Mouse (Mus musculus): ENCODE data around the gene Pou3f1.

The Pou3f1 gene

DNA sequence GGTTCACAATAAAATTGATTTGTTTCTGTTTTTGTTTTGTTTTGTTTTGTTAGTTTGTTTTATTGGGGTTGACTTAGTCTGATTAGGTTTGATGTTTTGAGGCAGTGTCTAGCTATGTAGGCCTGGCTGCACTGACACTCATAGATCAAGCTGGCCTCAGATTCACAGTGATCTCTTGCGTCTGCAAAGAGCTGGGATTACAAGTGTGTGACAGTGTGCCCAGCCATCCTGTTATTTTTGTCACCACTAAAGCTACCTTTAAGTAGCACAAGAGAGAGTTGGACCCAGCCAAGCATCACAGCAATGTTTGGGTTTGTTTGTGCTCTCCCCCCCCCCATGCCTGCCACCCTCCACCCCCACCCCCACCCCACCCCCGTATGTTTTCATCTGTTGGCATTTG is 38.0 kb downstream of the Pou3f1 start:
- TF ChIP-seq GATA4 (IDR thresholded peaks at IDR 0.05; ENCODE audit: insufficient replicate concordance, low read length) = no peak

- no peak for TF ChIP-seq GATA4 (IDR thresholded peaks at IDR 0.05; ENCODE audit: insufficient replicate concordance, low read length)
Observed at GRCm38 (mm10) chr4:124695786-124696516, 39.3 kb downstream of the Pou3f1 start.

- no peak for TF ChIP-seq GATA4 (IDR thresholded peaks at IDR 0.05; ENCODE audit: insufficient replicate concordance, low read length)
Observed at GRCm38 (mm10) chr4:124699791-124700190, 43.2 kb downstream of the Pou3f1 start.

DNA sequence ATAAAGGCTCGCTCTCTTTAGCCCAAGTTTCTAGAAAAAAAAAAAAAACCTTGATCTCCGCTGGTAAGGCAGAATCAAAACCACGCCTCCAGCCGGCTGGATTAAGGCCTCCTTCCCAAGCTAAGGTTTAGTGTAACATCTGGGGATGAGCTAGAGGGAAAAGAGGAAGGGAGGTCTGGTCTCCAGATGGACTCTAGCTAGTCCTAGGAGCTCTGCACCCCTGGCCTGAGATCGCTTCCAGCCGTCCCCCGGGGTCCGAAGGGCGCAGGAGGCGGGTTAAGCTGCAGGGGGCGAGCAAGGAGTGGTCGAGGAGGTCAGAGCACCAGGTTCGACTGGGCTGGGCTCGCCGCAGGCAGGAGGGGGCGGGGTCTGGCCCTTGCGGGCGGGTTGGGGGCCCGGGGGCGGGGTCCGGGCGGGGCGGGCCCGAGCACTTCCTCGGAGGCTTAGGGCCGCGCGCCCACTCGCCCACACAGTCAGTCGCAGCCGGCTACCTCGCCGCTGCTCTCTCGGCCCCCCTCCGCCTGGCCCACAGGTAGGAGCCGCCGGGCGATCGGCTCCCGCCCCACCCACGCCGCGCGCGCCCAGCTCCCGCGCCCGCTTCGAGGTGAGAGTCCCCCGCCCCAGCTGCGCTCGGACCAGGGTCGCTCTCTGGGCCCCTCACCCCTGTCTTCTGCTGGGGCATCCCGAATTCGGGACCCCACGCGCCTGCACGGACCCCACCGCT is 43.8 kb downstream of the Pou3f1 start, which contains the start of gene Fhl3:
Fhl3 (plus strand) TSS at position 454 of the 724 bp plus-strand sequence.
- TF ChIP-seq GATA4 (IDR thresholded peaks at IDR 0.05; ENCODE audit: insufficient replicate concordance, low read length) = no peak

DNA sequence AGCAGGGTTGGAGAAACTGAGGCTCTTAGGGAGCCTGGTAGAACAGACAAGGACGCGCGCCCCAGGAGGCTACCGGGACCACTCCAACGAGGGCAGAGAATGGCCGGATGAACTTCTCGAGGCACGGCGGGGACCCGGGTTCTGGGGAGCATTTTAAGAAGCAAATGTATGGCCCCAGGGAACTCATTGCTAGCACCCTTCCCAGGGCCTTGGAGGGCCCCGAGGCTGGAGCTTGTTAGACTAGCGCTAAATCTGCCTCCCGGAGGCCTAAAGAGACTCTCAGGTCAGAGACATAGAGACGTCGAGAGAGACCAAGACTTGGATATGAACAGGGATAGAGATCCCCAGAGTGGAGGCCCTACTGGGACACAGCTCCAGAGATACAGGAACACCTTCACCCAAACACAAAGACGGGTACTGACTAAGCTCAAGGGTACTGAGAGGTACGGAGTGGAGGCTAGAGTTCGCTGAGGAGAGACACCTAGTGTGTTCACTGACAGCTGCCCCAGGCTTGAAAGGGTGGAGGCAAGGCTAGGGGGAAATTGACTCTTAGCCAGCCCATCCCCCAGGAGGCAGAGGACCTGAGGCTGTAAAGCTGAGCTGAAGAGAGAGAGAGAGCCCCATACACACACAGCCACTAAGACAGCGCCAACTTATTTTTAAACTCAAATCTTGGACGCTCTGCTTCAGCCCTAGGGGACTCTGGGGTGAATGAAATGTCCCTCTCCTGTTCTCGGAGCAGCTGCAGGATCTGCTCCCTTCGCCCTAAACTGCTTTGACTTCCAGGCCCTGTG is 44.6 kb downstream of the Pou3f1 start:
- no peak for TF ChIP-seq GATA4 (IDR thresholded peaks at IDR 0.05; ENCODE audit: insufficient replicate concordance, low read length)

- no peak for TF ChIP-seq GATA4 (IDR thresholded peaks at IDR 0.05; ENCODE audit: insufficient replicate concordance, low read length)
Observed at GRCm38 (mm10) chr4:124701916-124702315, 45.3 kb downstream of the Pou3f1 start.

DNA sequence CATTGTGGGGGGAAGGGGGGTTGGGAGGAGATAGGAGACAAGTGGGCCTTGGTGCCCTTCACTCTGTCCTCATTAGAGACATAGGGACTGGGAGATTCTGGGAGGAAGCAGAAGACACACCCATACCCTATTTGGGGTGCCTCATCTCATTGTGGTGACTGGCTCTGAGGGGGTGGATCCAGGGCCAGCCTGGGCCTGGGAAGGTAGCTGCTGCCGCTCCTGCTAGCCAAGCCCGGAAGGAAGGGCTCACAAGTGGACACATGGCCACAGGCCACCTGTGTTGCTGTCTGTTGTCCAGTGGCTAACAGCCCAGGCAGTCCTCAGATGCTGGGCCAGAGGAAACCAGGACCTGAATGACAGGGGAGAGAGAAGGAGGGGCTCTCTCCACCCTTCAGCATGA is 46.8 kb downstream of the Pou3f1 start:
- TF ChIP-seq GATA4 (IDR thresholded peaks at IDR 0.05; ENCODE audit: insufficient replicate concordance, low read length) = no peak

DNA sequence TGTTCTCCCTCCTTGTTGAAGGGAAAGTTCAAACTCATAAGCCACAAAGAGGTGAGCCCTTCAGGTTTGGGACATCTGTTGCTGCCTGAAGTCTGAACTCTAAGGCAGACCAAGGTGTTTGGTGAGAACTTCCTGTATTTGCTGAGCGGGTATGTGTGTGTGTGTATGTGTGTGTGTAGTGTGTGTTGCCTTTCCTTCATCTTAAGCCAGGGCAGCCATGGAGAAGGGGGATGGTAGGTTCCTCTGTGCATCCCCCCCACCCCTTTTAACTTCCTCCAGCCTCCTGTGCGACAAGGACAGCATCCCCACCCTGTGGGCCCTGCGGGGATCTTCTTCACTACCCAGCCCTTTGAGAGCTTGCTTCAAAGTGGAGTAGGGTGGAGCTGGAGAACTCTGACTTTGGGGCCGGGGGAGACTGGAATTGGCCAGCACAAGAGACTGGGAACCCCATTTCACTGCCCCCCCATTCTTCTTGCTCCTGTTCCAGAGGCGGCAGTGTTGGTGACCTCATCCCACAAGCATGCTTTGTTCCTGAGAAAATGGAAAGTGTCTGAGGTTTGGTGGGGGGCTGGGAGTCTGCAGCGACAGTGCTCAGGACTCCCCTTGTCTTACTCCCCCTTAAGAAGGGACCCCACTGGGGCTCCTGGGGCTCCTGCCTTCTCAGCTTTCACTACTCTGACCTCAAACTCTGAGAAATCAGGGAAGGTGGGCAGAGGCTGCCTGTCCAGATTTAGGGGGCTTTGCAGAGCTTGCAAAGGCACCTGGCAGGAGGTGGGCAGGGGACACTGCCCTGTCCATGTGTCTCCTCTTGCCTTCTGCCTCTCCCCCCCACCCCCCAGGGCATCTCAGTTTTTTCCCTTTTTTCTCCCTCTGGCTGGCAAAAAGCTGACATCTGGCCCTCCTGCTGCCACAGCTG is 47.5 kb downstream of the Pou3f1 start:
- no peak for TF ChIP-seq GATA4 (IDR thresholded peaks at IDR 0.05; ENCODE audit: insufficient replicate concordance, low read length)

DNA sequence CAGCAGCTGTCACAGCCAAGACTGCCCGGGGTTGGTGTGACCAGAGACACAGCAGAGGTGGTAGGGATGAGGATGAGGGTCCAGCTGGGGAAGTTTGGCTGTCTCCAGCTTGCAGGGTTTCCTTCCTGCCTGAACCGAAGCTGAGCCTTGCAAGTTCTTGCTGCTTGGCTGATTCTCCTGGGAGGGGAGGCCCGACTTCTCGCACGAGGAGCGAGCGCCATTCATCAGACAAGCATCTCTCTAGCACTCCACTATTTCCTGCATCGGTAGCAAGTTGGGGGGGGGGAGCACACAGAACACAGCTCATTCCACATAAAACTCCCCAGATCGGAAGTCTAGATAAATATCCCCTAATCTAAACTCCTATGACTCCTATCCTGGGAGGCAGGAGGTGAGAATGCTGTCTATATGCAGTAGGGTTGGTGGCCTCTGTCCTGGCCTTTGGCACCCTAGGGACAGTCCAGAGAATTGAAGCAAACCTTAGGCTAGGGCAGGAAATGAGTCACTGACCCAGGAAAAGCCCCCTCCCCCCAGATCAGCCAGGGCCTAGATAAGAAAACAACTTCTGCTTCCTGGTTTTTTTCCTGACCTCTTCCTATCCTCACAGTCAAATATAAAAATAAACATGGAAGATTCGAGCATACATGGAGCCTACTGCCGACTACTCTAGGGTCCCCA is 48.3 kb downstream of the Pou3f1 start:
- peak; percentile 94 for TF ChIP-seq GATA4 (IDR thresholded peaks at IDR 0.05; ENCODE audit: insufficient replicate concordance, low read length)

- no peak for TF ChIP-seq GATA4 (IDR thresholded peaks at IDR 0.05; ENCODE audit: insufficient replicate concordance, low read length)
Observed at GRCm38 (mm10) chr4:124705661-124706269, 49.2 kb downstream of the Pou3f1 start.

DNA sequence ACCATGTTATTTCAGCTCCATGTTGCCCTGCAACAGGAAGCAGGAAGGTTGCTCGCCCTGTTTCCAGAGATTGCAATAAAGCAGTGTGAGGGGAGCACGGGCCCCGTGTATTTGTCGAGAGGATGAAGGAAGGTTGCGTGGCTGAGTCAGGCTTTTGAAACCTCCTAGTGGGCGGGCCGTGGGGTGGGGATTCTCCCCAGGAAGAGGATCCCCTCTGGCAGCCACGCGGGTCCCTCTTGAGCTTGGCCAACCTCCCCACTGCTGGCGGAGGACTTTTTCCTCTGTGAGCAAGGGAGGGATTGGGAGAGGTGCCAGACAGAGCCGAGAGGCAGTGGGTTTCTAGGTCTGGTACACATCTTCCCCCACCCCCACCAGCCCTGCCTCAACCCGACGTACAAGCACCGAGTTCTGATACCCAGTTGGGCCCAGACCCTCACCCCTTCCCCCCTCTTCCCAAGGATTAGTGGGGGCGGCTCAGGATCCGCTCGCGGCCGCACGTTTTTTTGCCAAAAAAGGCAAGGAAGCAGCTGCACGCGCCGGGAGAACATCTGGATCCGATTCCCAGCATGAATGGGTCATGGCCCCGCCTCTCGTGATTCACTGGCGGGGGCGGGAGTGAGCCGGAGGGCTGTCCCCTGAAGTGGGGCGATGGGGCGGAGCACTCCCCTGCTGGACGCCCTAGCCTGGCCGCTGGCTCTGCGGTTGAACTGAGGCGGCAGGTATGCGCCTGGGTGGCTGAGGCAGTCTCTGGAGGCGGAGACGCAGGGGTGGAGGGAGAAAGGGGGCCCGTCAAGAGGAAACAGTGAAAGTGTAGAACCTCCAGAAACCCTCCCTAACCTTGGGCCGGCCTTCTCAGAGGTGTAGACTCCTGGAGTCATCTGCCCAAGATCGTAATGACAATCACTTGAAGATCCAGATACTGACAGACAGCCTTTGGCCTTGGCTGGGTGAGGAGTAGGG is 52.2 kb downstream of the Pou3f1 start:
- peak; percentile 28; the same call in 1 of the 2 replicates for TF ChIP-seq GATA4 (IDR thresholded peaks at IDR 0.05; ENCODE audit: insufficient replicate concordance, low read length)

GRCm38 (mm10) chr4:124709961-124710446 is 53.4 kb downstream of the Pou3f1 start:
- no peak for TF ChIP-seq GATA4 (IDR thresholded peaks at IDR 0.05; ENCODE audit: insufficient replicate concordance, low read length)

Measured in liver, adult (tissue).